Mouse (Mus musculus) thymus, postnatal 10 days (tissue): ENCODE measurements at regions not wholly inside any gene's neighbourhood (a gene's known extent, or its start where the extent isn't known, plus 50 kb on each side); places are given as distances from the start of the nearest gene placed in this dataset.

Experiments
- DNase-seq, 2 experiments: peaks; one replicate each; pipeline ENCODE4 v3.0.0; 2021; ENCODE audit warnings: low spot score in 2 of 2

DNA sequence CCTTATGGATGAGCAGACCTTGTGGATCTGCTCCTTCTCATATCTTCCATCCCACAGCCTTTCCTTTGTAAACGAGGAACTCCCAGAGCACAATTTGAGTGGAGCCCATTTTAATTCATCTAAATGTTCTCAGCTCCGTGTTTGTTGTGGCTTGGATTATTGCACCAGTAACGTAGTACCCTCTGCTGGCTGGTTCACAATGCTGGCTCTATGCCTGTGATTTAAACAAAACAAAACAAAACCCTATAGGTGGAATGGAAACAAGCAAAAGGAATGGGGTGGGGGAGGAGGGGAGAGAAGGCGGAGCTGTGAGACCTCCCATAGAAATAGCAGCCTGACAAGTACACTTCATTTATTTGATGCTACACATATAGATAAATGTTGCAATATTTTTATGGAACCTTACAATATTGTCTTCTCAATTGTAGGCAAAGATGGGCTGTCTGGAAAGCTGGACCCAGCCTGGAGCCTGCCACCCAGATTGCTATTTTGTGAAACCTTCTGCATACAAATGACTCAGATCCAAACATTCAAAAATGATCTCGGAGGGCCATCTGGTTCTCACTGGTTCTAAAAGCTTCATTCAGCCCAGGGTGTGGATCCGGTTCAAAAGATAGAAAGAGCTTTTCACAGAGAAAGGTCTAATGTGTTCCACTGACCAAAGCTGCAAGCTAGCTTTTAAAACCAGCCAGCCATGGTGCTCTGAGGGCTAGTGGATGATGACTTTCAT lies 230.3 kb upstream of the Ubash3b start:
- no peak for DNase-seq

- no peak for DNase-seq
These were observed 217.8 kb upstream of the Ubash3b start for GRCm38 (mm10) chr9:41379283-41379682.

- DNase-seq: no peak
These were observed 217.2 kb upstream of the Ubash3b start for GRCm38 (mm10) chr9:41378627-41379231.

DNA sequence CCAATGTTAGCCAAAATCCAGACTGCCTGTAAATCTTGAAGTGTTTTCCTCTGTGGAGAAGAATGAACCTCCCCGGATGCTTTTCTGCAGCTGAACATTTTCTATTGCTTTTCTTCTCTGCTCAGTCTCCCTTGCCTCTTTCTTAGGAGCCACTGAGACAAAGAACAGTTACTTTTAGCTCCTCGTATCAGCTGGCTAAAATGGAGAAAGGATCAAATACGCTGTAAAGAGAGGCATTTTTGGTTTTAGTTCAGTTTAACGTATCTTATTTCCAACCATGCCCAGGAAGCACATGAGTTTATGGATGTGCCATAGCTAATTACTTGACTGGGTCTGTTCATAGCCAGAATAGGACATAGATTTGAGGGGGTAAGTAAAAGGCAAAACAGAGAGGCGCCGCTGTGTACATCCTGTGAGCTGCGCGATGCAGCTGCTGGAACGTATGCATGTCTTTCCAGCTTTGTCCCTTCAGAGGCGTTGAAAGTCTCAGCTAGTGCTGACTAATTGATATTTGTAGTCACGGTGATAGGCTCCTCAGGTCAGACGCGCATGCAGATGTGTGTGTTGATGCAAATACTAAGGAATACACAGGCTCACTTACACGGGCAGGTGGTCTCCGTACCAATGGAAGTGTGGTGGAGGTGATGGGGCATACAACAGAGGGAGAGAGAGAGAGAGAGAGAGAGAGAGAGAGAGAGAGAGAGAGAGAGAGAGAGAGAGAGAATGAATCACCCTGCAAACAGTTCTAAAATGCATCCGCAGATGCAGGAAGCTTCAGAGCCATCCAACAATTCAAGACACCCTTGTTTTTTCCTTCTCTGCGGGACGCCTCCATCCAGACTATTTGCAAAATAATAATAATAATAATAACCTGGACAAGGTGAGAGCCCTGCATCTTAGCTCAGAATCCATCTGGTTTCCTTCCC lies 216.5 kb upstream of the Ubash3b start:
- no peak for DNase-seq

DNA sequence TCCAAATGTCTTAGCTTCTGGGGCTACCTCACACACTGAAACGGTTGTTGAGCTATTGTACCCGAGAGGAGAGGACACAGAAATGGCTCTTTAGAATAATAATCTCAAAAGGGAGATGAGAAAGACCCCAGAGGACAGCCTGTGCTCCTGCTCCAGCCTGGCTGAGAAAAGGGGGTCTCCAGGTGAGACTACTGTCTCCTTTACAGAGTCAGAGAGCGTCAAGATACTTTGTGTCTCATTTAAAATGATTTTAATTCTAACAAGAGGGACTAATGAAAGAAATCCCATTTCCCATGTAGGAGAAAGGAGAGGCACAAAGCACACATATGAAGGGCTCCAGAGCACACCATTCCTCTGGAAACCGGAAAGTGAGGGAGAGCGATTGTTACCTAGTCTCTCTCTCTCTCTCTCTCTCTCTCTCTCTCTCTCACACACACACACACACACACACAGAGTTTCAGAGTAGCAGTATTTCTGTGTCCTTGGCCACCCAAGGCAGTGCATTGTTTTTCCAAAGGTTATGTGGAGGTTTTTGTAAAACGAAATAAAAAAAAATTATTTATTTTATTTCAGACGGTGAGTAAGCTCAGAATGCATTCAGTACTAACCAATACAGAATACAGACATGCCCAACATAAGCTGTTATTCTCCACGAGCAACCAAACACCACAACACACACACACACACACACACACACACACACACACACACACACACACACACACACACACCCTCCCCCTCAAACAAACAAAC lies 215.6 kb upstream of the Ubash3b start:
- DNase-seq: no peak

GRCm38 (mm10) chr9:41375984-41376651 lies 214.6 kb upstream of the Ubash3b start:
- no peak for DNase-seq

- no peak for DNase-seq
These were observed 213.3 kb upstream of the Ubash3b start for GRCm38 (mm10) chr9:41374591-41375481.

DNA sequence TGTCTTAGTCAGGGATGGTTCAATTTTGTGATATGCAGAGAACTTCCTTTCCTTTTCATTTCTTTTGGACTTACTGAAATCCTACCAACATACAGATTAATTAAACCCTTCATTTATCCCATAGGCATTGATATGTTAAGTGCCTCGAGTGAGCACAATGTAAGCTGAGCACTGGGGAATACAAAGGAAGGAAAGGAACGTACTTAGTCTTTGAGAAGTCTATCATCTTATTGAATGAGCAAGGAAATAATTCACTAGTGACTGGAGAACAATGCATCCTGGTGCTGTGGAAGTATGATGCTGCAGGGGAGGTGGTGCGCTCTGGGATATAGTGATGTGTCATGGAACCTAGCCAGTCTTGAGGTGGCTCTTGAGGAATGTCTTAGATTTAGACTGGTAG lies 204.9 kb upstream of the Ubash3b start:
- no peak for DNase-seq

DNA sequence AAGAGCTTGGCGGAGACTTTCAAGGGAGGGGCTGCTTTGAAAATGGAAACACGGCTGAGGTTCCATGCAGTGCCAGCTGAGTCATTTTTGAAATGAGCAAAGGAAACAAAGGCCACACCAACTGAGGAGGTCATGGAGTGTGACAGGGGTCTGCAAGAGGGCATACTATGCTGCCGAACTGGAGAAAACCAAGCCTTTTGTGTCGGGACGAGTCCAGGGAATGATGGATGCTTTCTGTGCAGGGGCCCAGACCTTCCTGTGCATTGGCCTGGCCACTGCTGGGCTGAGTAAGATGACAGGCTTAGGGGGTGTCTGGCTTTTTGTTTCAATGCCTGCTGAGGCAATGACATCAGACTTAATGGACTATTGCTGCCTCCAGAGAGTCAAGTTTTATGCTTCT lies 203.8 kb upstream of the Ubash3b start:
- DNase-seq: no peak

- DNase-seq: no peak
These were observed 203.1 kb upstream of the Ubash3b start for GRCm38 (mm10) chr9:41364442-41365250.

DNA sequence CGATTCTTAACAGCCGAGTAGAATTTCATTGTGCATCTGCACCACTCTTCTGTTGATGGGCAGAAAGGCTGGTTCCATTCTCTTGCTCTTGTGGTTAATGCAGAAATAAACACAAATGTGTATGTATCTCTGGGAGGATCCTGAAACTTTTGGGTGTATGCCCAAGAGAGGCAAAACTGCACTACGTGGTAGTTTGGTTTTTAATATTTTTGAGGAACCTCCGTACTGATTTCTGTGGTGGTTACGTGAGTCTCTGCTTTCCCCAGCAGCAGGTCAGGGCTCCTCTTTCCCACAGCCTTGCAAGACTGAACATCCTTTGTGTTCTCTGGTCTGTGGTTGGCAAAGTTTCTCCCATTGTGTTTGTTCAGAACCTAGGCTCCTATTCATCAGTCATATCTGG lies 198.9 kb upstream of the Ubash3b start:
- DNase-seq: no peak

DNA sequence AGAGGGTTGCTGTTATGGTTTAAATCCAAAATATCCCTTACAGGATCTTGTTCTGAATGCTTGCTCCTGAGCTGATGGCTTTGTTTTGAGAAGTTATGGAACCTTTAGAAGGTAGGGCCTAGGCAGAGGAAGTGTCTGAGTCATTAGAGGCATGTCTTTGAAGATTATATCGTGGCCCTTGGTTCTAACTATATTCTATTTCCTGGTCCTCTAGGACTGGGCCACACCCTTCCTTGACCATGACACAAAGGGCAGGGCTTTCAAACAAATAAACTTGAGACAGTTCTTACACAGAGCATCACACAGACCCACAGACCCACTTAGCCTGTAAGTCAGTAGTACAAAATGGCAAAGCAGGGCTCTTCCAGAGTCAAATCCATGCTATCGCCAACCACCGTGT lies 197.8 kb upstream of the Ubash3b start:
- DNase-seq: no peak

- DNase-seq: no peak
These were observed 183.8 kb upstream of the Ubash3b start for GRCm38 (mm10) chr9:41345338-41345737.

DNA sequence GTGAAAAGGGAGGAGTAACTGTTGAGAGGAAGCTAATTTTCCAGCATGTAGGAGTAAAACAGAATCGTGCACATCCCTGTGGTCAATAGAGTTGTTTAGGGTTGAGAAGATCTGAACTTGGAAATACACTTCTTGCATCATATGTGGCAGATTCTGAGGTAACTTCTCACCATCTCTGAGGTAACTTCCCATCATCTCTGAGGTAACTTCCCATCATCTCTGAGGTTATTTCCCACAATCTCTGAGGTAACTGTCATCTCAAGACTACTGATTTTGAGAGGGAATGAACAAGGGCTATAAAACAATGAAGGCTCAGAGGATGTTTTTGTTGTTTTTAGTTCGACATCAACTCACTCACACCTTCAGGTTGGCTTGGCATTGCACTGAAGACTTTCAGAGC lies 175.9 kb upstream of the Ubash3b start:
- DNase-seq: no peak

GRCm38 (mm10) chr9:41336801-41337200 lies 175.3 kb upstream of the Ubash3b start:
- no peak for DNase-seq

DNA sequence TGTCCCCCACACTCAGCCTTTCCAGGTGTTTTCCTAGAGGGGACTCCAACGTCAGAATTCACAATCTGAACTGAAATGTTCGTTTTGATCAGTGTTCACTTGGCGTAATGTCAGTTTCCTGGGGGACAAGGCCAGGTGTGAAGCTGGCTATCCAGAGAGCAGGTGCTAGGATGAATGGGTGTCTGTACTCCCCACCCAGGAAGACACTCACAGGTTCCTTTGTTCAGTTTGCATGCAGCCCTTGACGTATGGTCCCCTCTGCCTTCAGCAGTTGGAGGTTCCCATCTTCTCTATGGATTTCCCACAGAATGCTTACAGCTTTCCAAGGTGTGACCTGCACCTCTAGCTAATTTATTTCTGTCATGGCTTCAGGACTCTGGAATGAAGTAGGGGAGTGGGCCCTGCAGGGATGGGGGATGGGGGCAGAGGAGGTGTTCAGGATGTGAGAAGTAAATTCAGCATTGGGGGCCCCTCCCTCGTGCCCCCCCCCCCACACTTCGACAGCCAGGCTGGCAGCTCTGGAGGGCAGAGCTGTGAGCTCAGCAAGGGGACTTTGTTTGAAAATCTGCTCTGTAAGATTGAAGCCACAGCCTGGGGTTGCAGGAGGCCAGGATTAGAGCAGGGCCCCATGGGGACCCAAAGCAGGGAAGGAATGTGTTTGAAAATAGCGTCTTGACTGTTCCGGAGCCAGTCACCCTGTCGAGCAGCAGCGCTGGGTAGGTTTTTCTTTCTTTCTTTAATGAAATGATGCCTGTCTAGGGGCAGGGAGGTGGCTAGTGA lies 173.2 kb upstream of the Ubash3b start:
- no peak for DNase-seq

- no peak for DNase-seq
These were observed 172.0 kb upstream of the Ubash3b start for GRCm38 (mm10) chr9:41333526-41333925.

DNA sequence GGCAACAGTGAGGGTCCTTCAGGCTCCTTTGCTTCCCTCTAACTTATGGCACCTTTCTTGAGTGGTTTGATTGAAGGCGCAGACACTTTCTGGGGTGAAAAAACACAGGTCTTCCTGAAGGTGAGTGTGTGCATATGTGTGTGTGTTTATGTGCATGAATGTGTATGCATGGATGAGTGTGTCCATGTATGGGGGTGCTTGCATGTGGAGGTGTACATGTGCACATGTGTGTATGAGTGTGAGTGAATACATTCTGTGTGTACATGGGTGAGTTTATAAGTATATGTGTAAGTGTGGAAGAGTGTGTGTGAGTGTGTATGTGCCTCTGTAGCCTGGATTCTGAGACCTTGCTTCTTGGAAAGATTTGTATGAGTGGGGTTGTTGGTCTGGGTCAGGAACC lies 167.5 kb upstream of the Ubash3b start:
- DNase-seq: no peak

DNA sequence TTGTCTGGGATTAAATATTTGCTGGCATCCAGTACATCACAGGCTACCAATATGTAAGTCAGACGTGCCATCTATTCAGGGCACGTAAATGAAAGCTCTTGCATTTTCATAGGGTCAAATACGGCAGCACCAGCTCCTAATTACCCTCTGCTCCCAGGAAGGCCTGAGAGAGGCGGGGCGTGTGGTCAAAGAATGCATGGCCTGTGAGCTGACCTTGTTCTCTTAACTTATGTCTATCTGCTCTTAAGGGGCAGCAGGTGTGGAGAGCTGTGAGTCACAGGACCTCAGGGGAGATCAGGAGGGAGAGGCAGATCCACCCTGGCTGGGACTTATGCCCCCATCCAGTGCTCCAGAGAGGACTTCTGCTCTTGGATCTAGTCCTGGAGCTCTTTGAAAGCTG lies 167.0 kb upstream of the Ubash3b start:
- no peak for DNase-seq
